Mouse (Mus musculus) heart, postnatal 10 days (tissue): ENCODE data around the gene Pam. TPM values are rescaled to one million over a fixed set of nuclear protein-coding genes. Genes with fewer than 3 reads are reported as not detected.

Experiments used
- DNase-seq, 2 experiments: peaks; one replicate each; pipeline ENCODE4 v3.0.0; 2021
- intact Hi-C: fragments of 180-260 bp; cut with DNase I; formaldehyde crosslinking; loops from one replicate; pipeline ENCODE4 v1.15.1; 2025
- total RNA-seq, 2 experiments: library from RNA; stranded (reverse); gene quantifications; 2 replicates each; pipeline ENCODE4 v1.2.3; 2021

Gene Pam
- total RNA-seq: 100 to 1,000 TPM; 636 to 706 TPM

DNA sequence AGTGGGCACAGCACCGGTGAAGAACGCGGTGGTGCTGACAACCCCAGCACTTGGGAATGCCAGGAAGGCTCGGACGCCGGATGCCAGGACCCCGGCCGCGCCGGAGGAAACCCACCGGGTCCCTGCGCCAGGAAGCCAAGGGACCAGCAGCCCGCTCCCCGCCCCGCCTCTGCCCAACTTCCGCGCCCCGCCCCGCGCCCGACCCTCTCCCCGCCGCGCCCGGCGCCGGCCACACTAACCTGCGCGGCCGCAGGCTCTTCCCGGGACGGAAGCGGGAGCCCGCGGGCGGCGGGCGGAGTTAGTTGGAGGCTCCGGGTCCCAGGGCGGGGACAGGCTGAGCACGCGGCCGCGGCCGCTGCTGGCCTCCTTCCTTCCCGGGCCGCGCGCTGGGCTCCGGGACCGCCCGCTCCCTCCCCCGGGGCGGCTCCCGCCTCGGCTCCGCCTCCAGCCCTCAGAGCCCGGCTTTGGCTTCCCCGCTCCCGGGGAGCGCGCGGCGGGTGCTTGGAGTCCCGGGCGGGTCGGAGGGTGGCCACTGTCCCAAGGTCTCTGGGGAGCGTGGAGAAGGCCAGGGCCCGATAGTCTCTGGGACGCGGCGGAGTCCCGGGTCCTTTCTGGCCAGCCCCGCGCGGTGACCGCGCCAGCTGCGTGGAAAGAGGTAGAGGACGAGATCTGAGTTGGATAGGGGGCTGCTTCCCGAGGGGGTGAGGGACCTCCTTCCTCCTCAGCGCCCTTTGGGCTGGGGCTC, at the start of gene Pam:
Gene Pam (minus strand): TSS at position 401 of the 745 bp plus-strand sequence.
- DNase-seq: peak; percentile 88 to 92
- intact Hi-C loops: loop anchor here (2.0 to 5.0 kb wide), 2 partner anchors 37 to 119 kb away; no protein-coding TSS in a partner anchor

GRCm38 (mm10) chr1:98144845-98145244, 49.4 kb upstream of the Pam start:
- no peak for DNase-seq
- intact Hi-C loops: no loop called here

- intact Hi-C loops: loop anchor here (5.0 kb wide), 1 partner anchor 34 kb away; the partner anchor contains the start of gene Pam
- no peak for DNase-seq
Observed at GRCm38 (mm10) chr1:98131244-98131643, 35.8 kb upstream of the Pam start.

- intact Hi-C loops: loop anchor here (5.0 kb wide), 1 partner anchor 32 kb away; the partner anchor contains the start of gene Pam
- DNase-seq: no peak
Observed at GRCm38 (mm10) chr1:98129561-98130347, 34.3 kb upstream of the Pam start.

DNA sequence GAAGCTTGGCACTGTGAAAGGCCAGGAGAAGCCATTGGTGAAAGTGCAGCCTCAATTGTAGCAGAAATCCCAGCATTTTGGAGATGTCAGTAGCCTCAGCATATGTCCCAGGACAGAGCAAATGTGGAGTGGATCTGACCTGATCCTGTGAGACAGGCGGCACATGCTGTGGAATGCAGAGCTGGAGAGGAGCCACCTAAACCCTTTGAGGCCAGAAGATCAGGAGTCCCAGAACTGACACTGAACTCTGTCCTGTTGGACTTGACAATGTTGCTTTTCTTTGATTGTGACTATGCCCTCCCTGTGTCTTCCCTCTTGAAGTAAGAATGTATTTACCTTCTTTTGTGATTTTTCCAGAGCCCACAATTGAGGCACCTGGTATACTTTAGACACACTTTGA, 33.7 kb upstream of the Pam start:
- intact Hi-C loops: no loop called here

DNA sequence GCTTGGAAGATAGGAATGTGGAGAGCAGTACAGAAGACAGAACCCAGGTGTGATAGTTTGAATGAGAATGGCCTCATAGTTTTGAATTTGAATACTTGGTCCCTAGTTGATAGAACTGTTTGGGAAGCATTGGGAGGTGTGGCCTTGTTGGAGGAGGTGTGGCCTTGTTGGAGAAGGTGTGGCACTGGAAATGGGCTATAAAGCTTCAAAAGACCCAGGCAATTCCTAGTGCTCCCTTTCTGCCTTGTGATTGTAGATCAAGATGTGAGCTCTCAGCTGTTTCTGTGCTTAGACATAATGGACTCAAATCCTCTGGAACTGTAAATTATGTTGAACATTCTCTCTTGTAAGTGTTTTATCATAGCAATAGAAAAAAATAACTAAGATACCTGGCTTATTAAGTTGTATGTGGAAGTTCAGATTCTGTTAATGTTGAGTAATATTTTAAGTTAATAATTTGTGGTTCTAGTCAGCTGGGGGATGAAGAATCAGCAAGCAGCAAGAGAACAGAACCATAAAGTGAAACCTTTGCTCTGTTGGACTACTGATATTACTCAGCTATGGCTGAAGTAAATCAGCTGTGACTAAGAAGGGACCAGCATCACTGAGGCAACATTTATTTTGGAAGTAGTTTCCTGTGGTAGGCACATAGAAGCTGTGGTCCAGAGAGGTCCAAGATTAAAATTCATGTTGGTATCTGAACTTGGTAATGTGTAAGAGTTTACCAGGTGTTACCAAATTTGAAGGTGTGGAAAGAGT, 33.1 kb upstream of the Pam start:
- DNase-seq: no peak
- intact Hi-C loops: no loop called here

More for the DNA sequence above, 33.7 kb upstream of the Pam start:
- DNase-seq: no peak

DNA sequence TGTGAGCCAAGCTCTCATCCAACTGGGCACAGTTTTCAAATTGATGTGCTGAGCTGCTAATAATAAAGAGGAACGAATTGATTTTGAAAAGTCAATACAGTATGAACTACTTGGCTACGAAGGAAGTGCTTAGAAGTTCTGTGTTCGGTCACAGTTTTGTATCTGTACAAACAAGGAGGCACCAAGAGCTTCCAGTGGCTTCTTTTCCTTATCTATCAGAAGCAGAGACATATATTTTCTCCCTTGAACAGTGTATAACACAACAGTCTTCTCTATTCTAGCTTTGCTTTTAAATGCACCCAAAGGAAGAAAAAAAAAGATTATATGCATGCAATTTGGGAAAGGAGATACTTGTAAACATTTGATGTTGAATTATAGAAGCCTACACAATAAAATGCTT, 30.8 kb upstream of the Pam start:
- DNase-seq: no peak
- intact Hi-C loops: no loop called here

DNA sequence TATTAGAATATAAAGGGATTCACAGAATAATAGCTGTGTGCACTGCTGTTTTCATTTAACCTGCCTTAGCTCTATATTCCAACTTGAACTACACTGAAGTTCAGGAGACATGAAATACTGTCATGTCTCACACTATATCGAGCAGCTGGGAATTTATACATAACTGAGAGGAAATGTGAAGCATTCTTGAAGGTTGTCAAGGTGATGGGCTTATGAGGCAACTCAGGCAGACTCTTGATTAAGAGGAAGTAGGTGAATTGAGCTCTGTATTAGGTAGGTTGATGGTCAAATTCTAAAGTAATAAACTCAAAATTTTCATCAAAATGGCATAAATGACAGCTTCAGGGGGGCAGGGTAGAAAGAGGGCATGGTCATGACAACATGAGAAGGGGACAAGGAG, 29.3 kb upstream of the Pam start:
- no peak for DNase-seq
- intact Hi-C loops: no loop called here

GRCm38 (mm10) chr1:98119595-98119994, 24.1 kb upstream of the Pam start:
- intact Hi-C loops: no loop called here
- no peak for DNase-seq

DNA sequence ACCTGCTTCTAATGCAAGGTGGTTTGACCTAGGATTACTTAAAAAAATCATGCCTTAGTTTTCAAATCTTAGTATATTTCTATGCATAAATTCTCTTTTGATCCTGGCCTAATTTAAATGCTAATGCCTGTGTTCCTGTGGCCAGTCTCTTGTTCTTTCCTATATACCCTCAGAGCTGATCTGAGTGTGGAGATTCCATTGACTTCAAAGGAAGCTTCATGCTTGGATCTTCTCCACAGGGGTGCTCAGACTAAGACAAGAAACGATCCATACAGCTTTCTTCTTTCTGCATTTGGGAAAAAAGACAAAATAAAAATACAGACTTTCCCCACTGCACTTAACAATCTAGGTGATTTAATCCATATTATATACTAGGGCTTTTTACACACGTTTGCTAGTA, 12.2 kb upstream of the Pam start:
- intact Hi-C loops: no loop called here
- no peak for DNase-seq

- intact Hi-C loops: loop anchor here (5.0 kb wide), 1 partner anchor 33 kb away; no protein-coding TSS in a partner anchor
- no peak for DNase-seq
Observed at GRCm38 (mm10) chr1:98099441-98099840, 4.0 kb upstream of the Pam start.

DNA sequence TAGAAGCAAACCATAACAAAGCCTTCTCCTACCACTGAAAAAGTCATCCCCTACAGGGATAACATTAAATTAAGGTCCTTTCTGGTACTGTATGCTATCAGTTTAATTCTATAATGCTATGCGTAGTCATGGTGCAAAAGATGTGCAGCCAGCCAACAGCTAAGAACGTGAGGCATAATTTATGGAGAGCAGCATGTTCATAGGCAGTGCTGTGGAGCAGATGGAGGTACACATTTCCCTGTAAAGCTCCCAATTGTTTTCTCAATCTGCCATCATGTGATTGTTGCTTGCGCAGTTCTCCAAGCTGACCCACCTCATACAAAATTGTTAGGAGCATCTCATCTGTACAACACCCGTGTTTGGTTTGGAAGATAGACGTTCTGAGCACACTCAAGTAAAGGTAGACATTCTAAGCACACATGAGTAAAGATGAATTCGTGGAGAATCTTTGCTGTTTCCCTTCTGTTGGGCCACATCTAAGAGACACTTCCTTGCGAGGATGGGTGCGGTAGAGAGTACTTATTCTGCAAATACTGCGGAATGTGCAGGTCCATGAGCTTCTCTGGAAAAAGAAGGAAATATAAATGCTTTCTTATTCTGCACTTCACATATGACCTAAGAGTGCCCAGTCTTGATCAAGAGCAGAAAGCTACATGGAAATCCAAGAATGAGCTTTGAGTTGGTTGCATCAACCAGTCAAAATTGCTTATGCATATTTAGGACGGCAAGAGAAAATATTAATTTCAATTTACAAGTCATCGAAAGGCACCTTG, 2.7 kb upstream of the Pam start:
- intact Hi-C loops: loop anchor here (2.0 to 5.0 kb wide), 2 partner anchors 34 to 81 kb away; no protein-coding TSS in a partner anchor
- DNase-seq: no peak

DNA sequence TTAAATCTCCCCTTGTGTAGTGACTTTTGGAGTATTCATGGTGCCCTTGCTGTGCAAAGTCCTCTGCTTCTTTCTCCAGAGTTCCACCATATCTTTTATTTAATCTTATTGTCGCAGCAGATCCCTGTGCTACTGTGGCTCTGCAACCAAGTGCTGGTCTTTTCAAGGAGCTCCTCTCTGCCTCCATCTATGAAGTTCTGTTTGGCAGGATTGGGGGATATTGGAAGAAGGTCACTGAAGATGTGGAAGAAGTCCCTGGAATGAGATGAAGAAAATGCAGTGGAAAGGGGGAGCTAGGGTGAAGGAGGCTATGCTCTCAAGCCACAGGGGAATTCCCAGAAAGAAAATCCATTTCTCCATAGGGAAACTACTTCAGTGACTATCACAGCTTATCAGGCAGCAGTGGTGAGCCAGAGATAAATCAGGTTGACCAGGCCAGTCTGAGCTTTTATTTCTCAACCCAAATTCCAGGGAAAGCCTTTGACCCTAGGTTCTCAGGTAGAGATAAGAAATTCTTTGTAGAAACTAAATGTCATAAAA, 1.0 kb upstream of the Pam start:
- intact Hi-C loops: loop anchor here (2.0 to 5.0 kb wide), 2 partner anchors 36 to 82 kb away; no protein-coding TSS in a partner anchor
- DNase-seq: no peak

GRCm38 (mm10) chr1:98095991-98096330, 515 bp upstream of the Pam start:
- DNase-seq: no peak
- intact Hi-C loops: loop anchor here (2.0 to 5.0 kb wide), 3 partner anchors 36 to 119 kb away; no protein-coding TSS in a partner anchor

DNA sequence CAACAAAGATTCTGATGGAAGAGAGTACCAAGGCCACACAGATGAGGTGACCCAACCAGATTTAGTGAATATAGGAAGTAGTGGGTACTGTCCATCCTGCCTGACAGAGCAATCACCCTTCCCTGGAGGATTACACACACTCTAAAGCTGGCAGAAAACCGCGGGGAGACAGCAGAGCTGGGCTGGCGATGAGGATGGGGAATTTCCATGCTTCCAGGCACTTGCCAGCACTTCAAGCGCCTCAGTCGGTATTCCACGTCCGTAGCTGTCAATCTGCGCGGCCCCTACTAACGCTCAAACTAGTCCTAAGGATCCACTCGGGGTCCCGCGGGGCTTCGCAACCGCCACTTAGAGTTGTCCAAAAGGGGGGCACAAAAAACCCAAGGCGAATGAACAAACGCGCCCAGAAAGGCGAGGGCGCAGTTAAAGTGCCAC, 618 bp downstream of the Pam start:
- intact Hi-C loops: loop anchor here (2.0 to 5.0 kb wide), 3 partner anchors 37 to 118 kb away; no protein-coding TSS in a partner anchor
- DNase-seq: peak in 1 of 2 experiments; percentile 63

- no peak for DNase-seq
- intact Hi-C loops: no loop called here
Observed at GRCm38 (mm10) chr1:98089336-98089975, 6.0 kb downstream of the Pam start.

- intact Hi-C loops: no loop called here
- no peak for DNase-seq
Observed at GRCm38 (mm10) chr1:98086456-98086855, 9.0 kb downstream of the Pam start.

DNA sequence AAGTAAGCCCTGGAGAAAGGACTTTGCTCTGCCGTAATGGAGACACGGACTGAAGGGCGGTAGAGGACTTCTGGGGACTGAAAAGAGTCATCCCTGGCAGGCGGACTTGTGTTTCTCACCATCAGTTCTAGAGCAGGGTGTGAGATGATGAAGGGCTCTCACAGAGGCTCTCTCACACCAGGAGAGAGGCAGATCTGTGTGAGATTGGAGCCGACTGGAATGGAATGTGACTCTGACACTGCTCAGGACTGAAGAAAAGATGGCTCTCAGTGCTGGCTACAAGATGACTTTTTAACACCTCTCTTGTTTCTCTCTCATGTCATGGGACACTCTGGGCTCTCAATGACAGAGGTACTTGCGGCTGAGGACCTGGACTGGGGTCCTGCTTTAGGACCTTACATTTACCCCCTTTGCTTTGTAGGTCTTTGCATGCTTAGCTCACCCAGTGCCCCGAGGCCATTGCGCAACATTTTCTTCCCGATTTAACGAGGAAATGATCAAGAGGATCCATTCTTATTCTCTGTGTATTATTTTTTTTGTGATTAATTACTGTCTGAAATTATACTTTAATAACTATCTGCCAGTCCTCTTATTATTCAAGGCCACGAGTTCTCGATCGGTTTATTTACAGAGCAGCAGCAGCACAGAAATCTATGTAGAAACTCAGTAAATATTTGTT, 10.7 kb downstream of the Pam start:
- intact Hi-C loops: no loop called here
- DNase-seq: no peak

GRCm38 (mm10) chr1:98083508-98083907, 11.9 kb downstream of the Pam start:
- intact Hi-C loops: no loop called here
- DNase-seq: no peak
